Mouse (Mus musculus): ENCODE results near the gene Arih2. TPM values are rescaled to one million over a fixed set of nuclear protein-coding genes. Genes with fewer than 3 reads are reported as not detected.

The Arih2 gene
- total and polyA plus RNA-seq, 2 experiments from 2014 or later, result 38.2 to 59.5 TPM

DNA sequence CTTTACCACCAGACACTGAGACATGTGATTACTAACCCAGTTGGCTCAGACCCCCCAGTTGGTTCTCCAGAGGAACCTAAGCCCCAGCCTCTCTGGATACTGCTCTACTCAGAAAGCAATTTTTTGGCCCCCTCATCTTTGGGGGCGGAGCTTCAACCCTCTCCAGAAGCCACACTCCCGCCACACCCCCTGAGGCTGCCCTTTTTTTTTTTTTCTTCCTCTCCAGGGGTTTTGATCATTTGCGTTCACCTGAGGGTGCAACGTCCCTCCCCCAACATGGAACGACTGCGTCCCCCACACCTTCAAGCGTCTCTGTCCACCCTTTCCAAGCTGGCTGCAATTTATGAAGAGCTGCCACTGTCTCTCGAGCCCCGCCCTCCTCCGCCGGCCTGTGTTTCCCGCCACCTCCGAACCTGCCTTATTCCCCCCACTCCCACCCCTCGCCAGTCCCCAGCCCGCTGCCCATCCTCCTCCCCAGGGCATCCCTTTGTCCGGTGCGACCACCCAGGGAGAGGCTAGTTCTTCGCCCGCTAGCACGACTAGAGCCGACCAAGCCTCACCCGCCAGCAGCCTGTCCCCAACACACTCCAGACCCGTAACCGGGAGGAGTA, 71.1 kb downstream of the Arih2 start:
- Histone ChIP-seq H3K27me3 (ENCODE audit: control insufficient read depth, insufficient read depth, low read length) (no peaks in the 10 kb centered on the region), H3K36me3 (replicated peaks; ENCODE audit: control insufficient read depth, insufficient read depth, low read length) (peaks cover 23% of the 10 kb centered on the region), H3K4me3 (ENCODE audit: low read depth, low read length) (peak overlapping the region; percentile 71), H3K9me3 (replicated peaks; ENCODE audit: control insufficient read depth, low read length) (no peaks in the 10 kb centered on the region), H3K4me2 (ENCODE audit: low read depth, low read length) (peak overlapping the region; percentile 92), H3K27ac (ENCODE audit: low read depth) (peak overlapping the region; percentile 84), H3K4me1 (ENCODE audit: control insufficient read depth, insufficient read depth) (peaks cover 15% of the 10 kb centered on the region), H3K9ac (replicated peaks; ENCODE audit: low read depth, low read length) (peak overlapping the region; percentile 87)
- peak; percentile 12 for ATAC-seq (ENCODE audit: insufficient read depth, low read depth)
- TF ChIP-seq EP300 (IDR thresholded peaks at IDR 0.05; ENCODE audit: low read depth) (no peak), CTCF (IDR thresholded peaks at IDR 0.05; ENCODE audit: low read depth) (no peak)
- WGBS, result under 1% methylated on average over 24 of the region's 24 CpGs
- DNase-seq (ENCODE audit: low spot score), result no peak

DNA sequence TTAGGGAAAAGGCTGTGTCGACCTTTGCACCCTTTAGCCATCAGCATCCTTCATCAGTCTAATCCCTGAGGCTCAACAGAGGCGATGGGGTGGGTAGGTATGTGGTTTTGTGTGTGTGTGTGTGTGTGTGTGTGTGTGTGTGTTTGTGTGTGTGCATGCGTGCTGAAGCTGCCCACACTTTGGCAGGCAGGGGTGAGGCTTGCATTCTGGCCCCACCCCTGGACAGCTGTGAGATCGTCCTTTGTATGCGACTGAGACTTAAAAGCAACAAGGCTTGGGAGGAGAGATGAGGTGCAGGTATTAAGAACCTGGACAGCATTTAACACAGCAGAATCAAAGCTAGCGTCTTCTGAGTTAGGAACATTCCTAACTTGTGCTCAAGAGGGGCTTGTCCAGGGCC, 72.2 kb downstream of the Arih2 start:
- H3K36me3 ChIP-seq (replicated peaks; ENCODE audit: control insufficient read depth, insufficient read depth, low read length), result peaks cover 31% of the 10 kb centered on the region
- no peak overlapping the region for H3K4me2 ChIP-seq (ENCODE audit: low read depth, low read length)
- no peak for TF ChIP-seq CTCF (IDR thresholded peaks at IDR 0.05; ENCODE audit: low read depth)
- TF ChIP-seq EP300 (IDR thresholded peaks at IDR 0.05; ENCODE audit: low read depth), result no peak
- DNase-seq (ENCODE audit: low spot score) (no peak), ATAC-seq (ENCODE audit: insufficient read depth, low read depth) (no peak)
- H3K27me3 ChIP-seq (ENCODE audit: control insufficient read depth, insufficient read depth, low read length), result no peaks in the 10 kb centered on the region
- peaks cover 14% of the 10 kb centered on the region for H3K4me1 ChIP-seq (ENCODE audit: control insufficient read depth, insufficient read depth)
- H3K9me3 ChIP-seq (replicated peaks; ENCODE audit: control insufficient read depth, low read length), result no peaks in the 10 kb centered on the region
- H3K9ac ChIP-seq (replicated peaks; ENCODE audit: low read depth, low read length), result no peak overlapping the region
- H3K27ac ChIP-seq (ENCODE audit: low read depth), result no peak overlapping the region
- H3K4me3 ChIP-seq (ENCODE audit: low read depth, low read length), result no peak overlapping the region
- WGBS, result 54% methylated on average over 6 of the region's 6 CpGs

DNA sequence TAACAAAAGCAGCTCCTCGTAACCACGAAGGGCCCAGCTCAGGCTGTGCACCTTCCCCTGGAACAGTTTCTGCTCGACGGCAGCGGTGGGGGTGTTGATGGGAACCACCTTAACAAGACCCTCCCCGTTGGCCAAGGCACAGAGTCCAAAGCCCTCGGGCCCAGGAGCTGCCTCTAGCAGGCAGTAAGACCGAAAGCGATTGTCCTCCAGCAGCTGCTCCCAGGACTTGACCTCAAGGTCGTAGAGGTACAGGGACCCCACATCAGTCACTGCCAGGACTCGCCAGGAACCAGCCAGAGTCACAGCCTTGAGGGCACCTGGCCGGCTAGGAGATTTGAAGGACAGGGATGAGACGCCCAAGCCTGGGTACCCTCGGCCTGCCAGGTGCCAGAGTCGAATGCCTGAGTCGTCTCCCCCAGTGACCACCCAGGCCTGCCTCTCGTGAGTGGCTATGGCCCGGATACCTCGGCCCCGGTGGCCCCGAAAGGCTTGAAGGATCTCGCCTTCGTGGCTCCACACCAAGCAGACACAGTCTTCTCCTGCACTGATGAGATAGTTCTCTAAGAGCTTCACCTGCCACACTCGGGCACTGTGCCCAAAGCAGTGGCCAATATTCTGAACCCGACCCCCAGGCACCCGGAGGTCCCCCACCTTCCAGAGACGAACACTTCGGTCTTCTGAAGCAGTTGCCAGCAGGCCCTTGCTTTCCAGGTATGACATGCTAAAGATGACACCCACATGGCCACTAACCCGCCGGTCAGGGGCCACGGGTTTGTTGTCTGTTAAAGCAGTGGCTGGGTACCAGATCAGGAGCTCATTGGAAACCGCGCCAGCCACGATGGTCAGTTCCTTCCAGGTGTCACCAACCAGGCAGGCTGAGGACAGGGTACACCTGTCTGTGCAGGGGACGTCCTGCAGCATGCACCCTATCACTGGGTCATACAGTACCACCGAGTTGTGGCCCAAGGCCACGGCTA, 73.6 kb downstream of the Arih2 start:
- WGBS, result 82% methylated on average over 37 of the region's 37 CpGs
- Histone ChIP-seq H3K36me3 (replicated peaks; ENCODE audit: control insufficient read depth, insufficient read depth, low read length) (peaks cover 37% of the 10 kb centered on the region), H3K9me3 (replicated peaks; ENCODE audit: control insufficient read depth, low read length) (no peaks in the 10 kb centered on the region), H3K4me3 (ENCODE audit: low read depth, low read length) (no peak overlapping the region), H3K4me2 (ENCODE audit: low read depth, low read length) (no peak overlapping the region), H3K4me1 (ENCODE audit: control insufficient read depth, insufficient read depth) (peaks cover 15% of the 10 kb centered on the region), H3K9ac (replicated peaks; ENCODE audit: low read depth, low read length) (no peak overlapping the region), H3K27ac (ENCODE audit: low read depth) (no peak overlapping the region), H3K27me3 (ENCODE audit: control insufficient read depth, insufficient read depth, low read length) (no peaks in the 10 kb centered on the region)
- TF ChIP-seq EP300 (IDR thresholded peaks at IDR 0.05; ENCODE audit: low read depth) (no peak), CTCF (IDR thresholded peaks at IDR 0.05; ENCODE audit: low read depth) (no peak)
- ATAC-seq (ENCODE audit: insufficient read depth, low read depth) (no peak), DNase-seq (ENCODE audit: low spot score) (no peak)

DNA sequence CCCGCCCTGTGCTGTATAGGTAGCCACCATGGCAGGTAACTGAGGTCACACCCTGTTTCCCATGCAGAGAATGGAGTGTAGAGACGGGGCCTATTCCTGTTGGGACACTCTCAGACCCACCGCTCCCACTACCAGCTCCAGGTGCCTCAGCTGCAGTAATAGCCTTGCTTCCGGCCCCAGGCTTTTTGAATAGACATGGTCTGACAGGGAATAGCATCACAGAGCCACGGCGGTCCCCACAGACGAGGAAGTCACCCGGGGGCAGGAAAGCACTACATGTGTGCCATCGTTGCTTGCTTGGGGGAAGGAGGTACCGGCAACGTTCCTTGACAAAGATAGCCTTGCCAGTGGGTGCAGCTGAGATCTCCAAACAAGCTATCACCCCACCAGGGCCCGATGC, 74.3 kb downstream of the Arih2 start:
- Histone ChIP-seq H3K4me1 (ENCODE audit: control insufficient read depth, insufficient read depth) (peaks cover 22% of the 10 kb centered on the region), H3K27ac (ENCODE audit: low read depth) (no peak overlapping the region), H3K27me3 (ENCODE audit: control insufficient read depth, insufficient read depth, low read length) (no peaks in the 10 kb centered on the region), H3K4me2 (ENCODE audit: low read depth, low read length) (no peak overlapping the region), H3K4me3 (ENCODE audit: low read depth, low read length) (no peak overlapping the region), H3K36me3 (replicated peaks; ENCODE audit: control insufficient read depth, insufficient read depth, low read length) (peaks cover 37% of the 10 kb centered on the region), H3K9ac (replicated peaks; ENCODE audit: low read depth, low read length) (no peak overlapping the region), H3K9me3 (replicated peaks; ENCODE audit: control insufficient read depth, low read length) (no peaks in the 10 kb centered on the region)
- WGBS, result 86% methylated on average over 12 of the region's 12 CpGs
- TF ChIP-seq EP300 (IDR thresholded peaks at IDR 0.05; ENCODE audit: low read depth) (no peak), CTCF (IDR thresholded peaks at IDR 0.05; ENCODE audit: low read depth) (no peak)
- DNase-seq (ENCODE audit: low spot score) (no peak), ATAC-seq (ENCODE audit: insufficient read depth, low read depth) (no peak)

DNA sequence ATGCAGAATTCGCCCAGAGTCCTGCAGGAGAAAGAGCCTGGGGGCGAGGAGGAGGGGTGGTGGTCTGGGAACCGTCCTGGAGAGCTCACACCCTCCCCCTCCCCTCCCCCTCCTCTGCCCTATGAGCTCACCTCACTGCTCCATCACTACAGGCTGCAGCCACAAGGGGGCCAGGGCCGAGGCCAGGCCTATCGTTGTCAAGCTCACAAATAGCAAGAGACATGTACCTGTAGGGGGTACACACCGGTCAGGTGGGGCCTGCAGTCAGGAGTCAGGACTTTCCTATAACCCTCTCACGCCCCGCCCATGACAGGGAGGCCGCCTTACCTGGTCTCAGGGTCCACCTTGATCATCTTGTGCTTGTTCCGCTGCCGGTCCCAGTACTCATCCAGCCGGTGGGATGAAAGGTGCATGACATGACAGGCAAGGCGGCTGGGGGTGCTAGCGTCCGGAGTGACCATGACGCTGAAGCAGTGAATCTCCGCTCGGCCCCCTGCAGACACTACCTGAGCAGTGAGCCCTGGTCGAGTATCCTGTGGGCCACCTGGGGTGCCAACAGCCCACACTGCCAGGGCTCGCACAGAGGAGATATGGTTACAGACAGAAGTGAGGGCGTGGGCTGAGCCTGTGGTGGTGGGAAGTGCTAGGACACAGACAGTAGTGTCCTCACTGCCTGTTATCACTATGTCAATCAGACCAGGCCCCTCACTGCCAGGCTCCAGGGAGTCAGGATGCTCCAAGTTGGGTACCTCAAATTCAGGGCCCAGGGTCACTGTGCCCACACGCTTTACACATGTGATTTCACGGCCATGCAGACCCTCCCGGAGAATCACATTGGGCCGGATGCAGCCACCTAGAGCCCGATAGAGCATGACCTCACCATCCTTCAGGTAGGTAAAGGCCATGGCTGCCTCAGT, 75.2 kb downstream of the Arih2 start:
- ATAC-seq (ENCODE audit: insufficient read depth, low read depth), result no peak
- WGBS, result 48% methylated on average over 26 of the region's 26 CpGs
- peak; percentile 45 for DNase-seq (ENCODE audit: low spot score)

More for the DNA sequence above, 75.2 kb downstream of the Arih2 start:
- no peak for TF ChIP-seq EP300 (IDR thresholded peaks at IDR 0.05; ENCODE audit: low read depth)
- TF ChIP-seq CTCF (IDR thresholded peaks at IDR 0.05; ENCODE audit: low read depth), result peak; percentile 67
- H3K27me3 ChIP-seq (ENCODE audit: control insufficient read depth, insufficient read depth, low read length), result no peaks in the 10 kb centered on the region
- no peak overlapping the region for H3K27ac ChIP-seq (ENCODE audit: low read depth)
- H3K9me3 ChIP-seq (replicated peaks; ENCODE audit: control insufficient read depth, low read length), result no peaks in the 10 kb centered on the region
- H3K4me2 ChIP-seq (ENCODE audit: low read depth, low read length), result no peak overlapping the region
- H3K4me3 ChIP-seq (ENCODE audit: low read depth, low read length), result no peak overlapping the region
- peaks cover 20% of the 10 kb centered on the region for H3K4me1 ChIP-seq (ENCODE audit: control insufficient read depth, insufficient read depth)
- H3K36me3 ChIP-seq (replicated peaks; ENCODE audit: control insufficient read depth, insufficient read depth, low read length), result peaks cover 37% of the 10 kb centered on the region
- H3K9ac ChIP-seq (replicated peaks; ENCODE audit: low read depth, low read length), result no peak overlapping the region
